Mouse (Mus musculus): ENCODE results near the gene Gm38119. TPM values are rescaled to one million over a fixed set of nuclear protein-coding genes. Genes with fewer than 3 reads are reported as not detected.
"Not testable (repeated sequence)": the region's sequence is repeated elsewhere in the genome, so short reads cannot be mapped to it uniquely, and the experiment has no call there.

Gene Gm38119
- total RNA-seq (2021) = not detected
- long read RNA-seq, experiment 1 = 0 reads
- long read RNA-seq, experiment 2 = 0 reads

GRCm38 (mm10) chr3:92738996-92739395 lies at the start of gene Gm38119:
TSS of gene Gm38119 (minus strand) at chr3:92739096.
- no peak for DNase-seq (ENCODE audit: low spot score in 2 of 2)

- no peak for DNase-seq (ENCODE audit: low spot score in 2 of 2)
Observed at GRCm38 (mm10) chr3:92778799-92779198, 39.9 kb upstream of the Gm38119 start, which contains the start of gene Lce1i. TSS of gene Lce1i (minus strand) at chr3:92778899.

GRCm38 (mm10) chr3:92771573-92771972 lies 32.7 kb upstream of the Gm38119 start:
- no peak for DNase-seq (ENCODE audit: low spot score in 2 of 2)

- no peak for DNase-seq (ENCODE audit: low spot score in 2 of 2)
Observed at GRCm38 (mm10) chr3:92764965-92765364, 26.1 kb upstream of the Gm38119 start, which contains the start of gene Lce1h. TSS of gene Lce1h (minus strand) at chr3:92765065.

GRCm38 (mm10) chr3:92753197-92753596 lies 14.3 kb upstream of the Gm38119 start:
- no peak for DNase-seq (ENCODE audit: low spot score in 2 of 2)

- no peak for DNase-seq (ENCODE audit: low spot score in 2 of 2)
Observed at GRCm38 (mm10) chr3:92752238-92752637, 13.3 kb upstream of the Gm38119 start, which contains the start of gene Lce1g. TSS of gene Lce1g (minus strand) at chr3:92752338.

GRCm38 (mm10) chr3:92722631-92723030 lies 16.3 kb downstream of the Gm38119 start:
- no peak for DNase-seq (ENCODE audit: low spot score in 2 of 2)

GRCm38 (mm10) chr3:92720250-92720649 lies 18.6 kb downstream of the Gm38119 start, which contains the start of gene Lce1f:
TSS of gene Lce1f (minus strand) at chr3:92720350.
- DNase-seq (ENCODE audit: low spot score in 2 of 2) = no peak

GRCm38 (mm10) chr3:92715122-92715521 lies 23.8 kb downstream of the Gm38119 start:
- no peak for DNase-seq (ENCODE audit: low spot score in 2 of 2)

GRCm38 (mm10) chr3:92708974-92709373 lies 29.9 kb downstream of the Gm38119 start, which contains the start of gene Lce1e:
TSS of gene Lce1e (minus strand) at chr3:92709074.
- DNase-seq (ENCODE audit: low spot score in 2 of 2) = no peak

GRCm38 (mm10) chr3:92694613-92695012 lies 44.3 kb downstream of the Gm38119 start:
- DNase-seq (ENCODE audit: low spot score in 2 of 2) = no peak

GRCm38 (mm10) chr3:92691688-92692087 lies 47.2 kb downstream of the Gm38119 start:
- DNase-seq (ENCODE audit: low spot score in 2 of 2) = no peak

GRCm38 (mm10) chr3:92689154-92689553 lies 49.7 kb downstream of the Gm38119 start:
- DNase-seq (ENCODE audit: low spot score in 2 of 2) = not testable (repeated sequence)

Other genes starting within 250 kb of the Gm38119 start
- gene Sprr4, start 238.6 kb downstream of the Gm38119 start, total RNA-seq (2021) = not detected
- gene 2310046K23Rik, start 204.6 kb downstream of the Gm38119 start, total RNA-seq (2021) = not detected
- not detected for gene Ivl, start 165.4 kb downstream of the Gm38119 start, total RNA-seq (2021)
- gene Smcp, start 150.1 kb downstream of the Gm38119 start, total RNA-seq (2021) = not detected
- not detected for gene 2210017I01Rik, start 131.6 kb downstream of the Gm38119 start, total RNA-seq (2021)
- not detected for gene Lce6a, start 117.4 kb downstream of the Gm38119 start, total RNA-seq (2021)
- not detected for gene Lce1a1, start 90.8 kb downstream of the Gm38119 start, total RNA-seq (2021)
- gene Lce1b, start 82.2 kb downstream of the Gm38119 start, total RNA-seq (2021) = not detected
- gene Lce1a2, start 68.8 kb downstream of the Gm38119 start, total RNA-seq (2021) = not detected
- not detected for gene Lce1c, start 59.8 kb downstream of the Gm38119 start, total RNA-seq (2021)
- gene Lce1d, start 51.9 kb downstream of the Gm38119 start, total RNA-seq (2021) = not detected
- gene Lce1e, start 30.0 kb downstream of the Gm38119 start, total RNA-seq (2021) = not detected
- gene Lce1f, start 18.7 kb downstream of the Gm38119 start, total RNA-seq (2021) = not detected
- not detected for gene Lce1g, start 13.2 kb upstream of the Gm38119 start, total RNA-seq (2021)
- not detected for gene Lce1h, start 26.0 kb upstream of the Gm38119 start, total RNA-seq (2021)
- gene Lce1i, start 39.8 kb upstream of the Gm38119 start, total RNA-seq (2021) = not detected
- gene Lce1j, start 51.4 kb upstream of the Gm38119 start, total RNA-seq (2021) = not detected
- not detected for gene Lce1k, start 68.8 kb upstream of the Gm38119 start, total RNA-seq (2021)
- gene Kprp, start 88.2 kb upstream of the Gm38119 start, total RNA-seq (2021) = not detected
- gene Lce1l, start 112.2 kb upstream of the Gm38119 start, total RNA-seq (2021) = not detected
- not detected for gene 2310050C09Rik, start 131.1 kb upstream of the Gm38119 start, total RNA-seq (2021)
- not detected for gene Lce3a, start 187.1 kb upstream of the Gm38119 start, total RNA-seq (2021)
- gene Lce3b, start 193.9 kb upstream of the Gm38119 start, total RNA-seq (2021) = not detected
- gene Lce3c, start 205.4 kb upstream of the Gm38119 start, total RNA-seq (2021) = not detected
- not detected for gene Lce3d, start 218.3 kb upstream of the Gm38119 start, total RNA-seq (2021)
- gene Lce3e, start 228.0 kb upstream of the Gm38119 start, total RNA-seq (2021) = not detected